Mouse (Mus musculus) cerebellum, adult 18-20 months (tissue): ENCODE data around the gene Scmh1.

ENCODE experiments used
- DNase-seq, 2 experiments: peaks; one replicate each; pipeline ENCODE4 v3.0.0; 2021

The Scmh1 gene

DNA sequence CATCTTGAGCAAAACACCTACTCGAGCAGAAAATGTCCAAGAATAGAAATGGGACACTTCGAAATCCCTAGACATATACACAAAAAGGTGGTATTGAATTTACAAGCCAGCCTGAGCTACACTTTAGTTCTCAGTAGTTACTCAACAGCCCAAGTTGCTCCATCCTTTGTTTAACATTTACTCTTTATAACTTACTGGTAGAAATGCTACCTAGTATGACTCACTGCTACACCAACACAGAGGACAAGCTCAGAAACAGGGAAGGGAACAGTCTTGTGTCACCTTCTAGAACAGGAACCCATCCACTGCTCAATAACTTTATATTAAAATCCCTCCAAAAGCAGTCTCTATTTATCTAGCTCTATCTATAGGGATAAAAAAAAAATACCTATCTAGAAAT is 160.6 kb downstream of the Scmh1 start:
- DNase-seq = no peak

- no peak for DNase-seq
These were observed 162.9 kb downstream of the Scmh1 start for GRCm38 (mm10) chr4:120568005-120568404.

- DNase-seq = no peak
These were observed 163.9 kb downstream of the Scmh1 start for GRCm38 (mm10) chr4:120569025-120569424.

DNA sequence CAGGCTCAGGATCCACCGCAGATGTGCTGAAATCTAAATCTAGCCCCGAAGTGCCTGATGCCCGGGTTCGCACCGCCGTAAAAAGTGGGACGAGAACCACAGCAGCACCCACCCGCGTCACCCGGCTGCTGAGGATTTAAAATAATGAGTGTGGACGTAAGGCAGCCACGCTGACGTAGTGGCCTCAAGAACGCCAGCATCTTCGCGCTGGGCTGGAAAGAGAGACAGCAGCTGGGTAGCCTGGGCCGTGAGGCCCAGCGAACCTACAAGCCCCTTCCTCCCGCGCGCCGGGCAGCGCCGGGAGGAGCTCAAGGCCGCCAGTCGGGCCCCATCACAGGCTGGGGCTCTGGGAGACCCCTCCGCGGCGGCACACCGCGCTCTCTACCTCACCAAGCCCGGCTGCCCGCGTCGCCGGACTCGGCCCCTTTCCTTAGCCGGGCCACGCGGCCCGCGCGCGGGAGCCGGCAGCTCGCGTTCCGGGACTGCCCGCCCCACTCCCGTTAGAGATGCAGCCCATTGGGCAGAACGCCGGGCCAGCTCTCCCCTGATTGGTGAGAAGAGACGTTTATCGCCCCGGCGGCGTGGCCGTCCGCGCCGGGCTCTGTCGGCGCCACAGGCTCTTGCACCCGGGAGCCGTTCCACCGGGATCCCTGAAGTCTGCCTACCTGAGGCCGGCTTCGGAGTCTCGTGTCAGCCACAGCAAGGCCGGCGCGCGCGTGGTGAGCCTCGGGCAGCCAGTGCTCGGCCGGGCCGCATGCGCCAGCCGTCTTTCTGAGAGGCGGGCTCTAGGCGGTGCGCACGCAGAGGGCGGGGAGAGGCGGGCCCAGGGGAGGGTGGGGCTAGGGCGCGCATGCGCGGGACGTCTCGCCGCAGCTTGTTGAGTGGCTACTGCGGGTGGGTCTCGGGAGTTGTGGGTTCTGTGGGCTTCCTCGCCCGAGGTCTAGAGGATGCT is 164.7 kb downstream of the Scmh1 start, which contains the start of gene Ctps:
Gene Ctps (minus strand): TSS at position 791 of the 952 bp plus-strand sequence.
- DNase-seq = peak; percentile 95 to 96

DNA sequence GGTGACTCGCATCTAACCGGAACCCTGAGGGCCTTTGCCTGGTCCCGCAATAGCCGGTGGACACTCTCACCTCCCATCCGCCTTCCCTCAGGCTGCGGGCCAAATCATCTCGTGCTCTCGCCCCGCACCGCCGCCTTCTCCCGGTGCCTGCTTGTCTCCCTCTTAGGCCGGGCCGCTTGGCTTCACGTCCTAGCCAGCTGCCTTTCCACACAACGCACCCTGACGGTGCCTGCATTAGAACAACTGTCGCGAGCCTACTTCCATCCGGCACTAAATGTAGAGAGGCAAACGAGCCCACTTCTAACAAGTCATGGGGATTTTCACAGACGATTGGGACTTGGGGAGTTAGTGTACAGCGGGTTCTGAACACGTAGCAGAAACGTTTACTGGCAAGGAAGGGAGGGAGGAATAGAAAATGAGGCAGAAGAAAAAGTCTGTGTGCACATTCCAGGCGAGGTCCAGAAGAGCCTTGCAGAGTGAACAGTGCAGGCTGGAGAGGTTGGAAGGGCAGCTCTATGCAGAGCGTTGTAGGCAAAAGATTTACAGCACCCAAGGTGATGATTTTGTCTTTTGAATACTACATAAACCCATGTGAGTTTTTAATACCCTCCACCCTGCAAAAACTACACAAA is 165.5 kb downstream of the Scmh1 start:
- no peak for DNase-seq

- DNase-seq = no peak
These were observed 166.0 kb downstream of the Scmh1 start for GRCm38 (mm10) chr4:120571070-120571464.

DNA sequence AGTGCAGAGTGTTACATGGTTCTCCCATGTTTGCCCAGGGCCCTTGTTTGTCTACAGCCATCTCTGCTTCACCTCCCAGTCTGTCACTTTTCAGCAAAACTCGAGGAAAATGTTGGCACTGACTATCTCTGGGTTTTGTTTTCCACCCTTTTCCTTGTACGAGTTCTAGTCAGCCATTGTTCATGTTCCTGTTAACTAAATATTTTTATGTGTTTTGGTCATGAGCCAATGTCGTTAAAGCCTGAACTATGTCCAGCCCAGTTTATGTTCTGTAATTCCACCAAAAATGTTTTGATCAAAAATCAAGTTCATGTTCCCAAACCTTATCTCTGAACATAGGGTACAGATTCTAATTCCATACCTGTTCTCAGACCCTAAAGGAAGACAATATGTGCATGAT is 166.6 kb downstream of the Scmh1 start:
- DNase-seq = no peak
